Mouse (Mus musculus): ENCODE data around the gene Aars2. TPM values are rescaled to one million over a fixed set of nuclear protein-coding genes. Genes with fewer than 3 reads are reported as not detected.
A peak's percentile ranks its signal among the peaks of the same experiment; 100 is the strongest.

The Aars2 gene
- total RNA-seq, 2 experiments from 2014 or later, result 17.6 to 22.6 TPM

DNA sequence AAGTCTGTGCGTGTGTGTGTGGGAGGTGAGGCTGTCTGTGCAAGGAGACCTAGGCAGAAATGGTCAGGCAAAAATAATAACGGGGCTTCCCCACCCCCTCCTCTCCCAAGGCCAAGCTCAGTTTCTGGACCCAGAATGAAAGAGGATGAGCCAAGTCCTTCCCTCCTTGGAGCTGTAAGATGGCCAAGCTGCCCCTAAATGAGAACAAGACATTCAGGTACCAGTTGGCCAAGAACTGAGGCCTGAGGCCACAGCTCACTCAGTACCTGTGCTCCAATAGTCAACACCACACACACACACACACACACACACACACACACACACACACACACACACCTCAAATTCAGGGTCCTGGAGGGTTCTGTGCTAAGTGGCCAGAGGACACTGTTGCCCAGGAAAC is 36.1 kb downstream of the Aars2 start:
- no peak for DNase-seq

- no peak for DNase-seq
Observed at GRCm38 (mm10) chr17:45543115-45543514, 36.5 kb downstream of the Aars2 start.

DNA sequence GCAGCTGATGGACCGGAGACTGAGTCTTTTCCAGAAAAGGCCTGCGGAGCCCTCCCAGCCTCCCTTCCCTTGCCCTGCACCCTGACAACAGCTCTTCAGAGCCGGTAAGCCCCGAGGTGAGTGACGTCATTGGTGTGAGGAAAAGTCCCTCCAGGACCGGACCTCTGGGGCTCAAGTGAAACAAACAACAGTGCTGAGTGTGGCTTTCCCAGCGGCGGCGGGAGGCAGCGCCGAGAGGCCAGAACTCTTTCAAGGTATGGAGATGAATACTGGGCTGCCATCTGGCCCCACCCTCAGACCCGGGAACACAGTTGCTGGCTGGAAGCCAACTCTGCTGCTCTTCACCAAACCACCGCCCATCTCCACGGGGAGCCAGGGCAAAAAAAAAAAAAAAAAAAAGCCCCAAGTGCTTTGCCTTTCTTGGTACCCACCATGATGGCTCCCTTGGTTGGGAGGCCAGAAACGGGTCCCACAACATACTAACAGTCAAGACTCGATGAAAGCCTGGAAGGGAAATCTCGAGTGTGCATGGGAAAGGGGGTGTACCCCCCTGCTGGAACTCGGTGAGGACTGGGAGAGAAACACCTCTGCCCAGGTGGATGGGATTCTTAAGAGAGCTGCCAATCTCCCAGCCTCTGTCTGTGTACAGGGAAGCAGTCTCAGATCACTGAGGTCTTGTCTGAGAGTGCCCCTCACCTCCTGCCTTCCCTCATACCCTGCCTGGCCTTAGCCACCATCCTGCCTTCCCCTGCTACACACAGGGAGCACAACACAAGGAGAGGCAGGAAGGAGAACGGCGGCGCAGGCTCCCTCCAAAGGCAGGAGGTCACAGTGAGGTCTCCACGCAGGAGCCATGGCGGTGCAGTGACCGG is 37.6 kb downstream of the Aars2 start:
- no peak for DNase-seq

DNA sequence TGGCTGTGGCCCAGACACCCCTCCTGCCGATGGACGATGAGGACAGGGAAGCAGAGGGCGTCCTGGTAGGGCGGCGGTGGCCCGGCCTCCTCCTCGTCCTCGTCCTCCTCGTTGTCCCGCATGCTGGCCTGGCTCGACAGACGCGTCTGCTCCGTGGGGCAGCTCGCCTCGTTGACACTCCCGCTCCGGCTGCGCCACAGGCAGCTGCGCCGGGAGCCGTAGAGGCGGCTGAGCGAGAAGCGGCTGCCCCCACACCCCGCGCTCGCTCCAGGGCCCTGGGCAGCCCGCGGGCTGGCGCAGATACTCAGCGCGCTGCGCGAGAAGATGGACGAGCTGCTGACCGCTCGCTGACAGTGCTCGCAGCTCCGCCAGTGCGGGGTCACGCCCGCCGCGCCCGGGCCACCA is 38.2 kb downstream of the Aars2 start:
- DNase-seq, result no peak

DNA sequence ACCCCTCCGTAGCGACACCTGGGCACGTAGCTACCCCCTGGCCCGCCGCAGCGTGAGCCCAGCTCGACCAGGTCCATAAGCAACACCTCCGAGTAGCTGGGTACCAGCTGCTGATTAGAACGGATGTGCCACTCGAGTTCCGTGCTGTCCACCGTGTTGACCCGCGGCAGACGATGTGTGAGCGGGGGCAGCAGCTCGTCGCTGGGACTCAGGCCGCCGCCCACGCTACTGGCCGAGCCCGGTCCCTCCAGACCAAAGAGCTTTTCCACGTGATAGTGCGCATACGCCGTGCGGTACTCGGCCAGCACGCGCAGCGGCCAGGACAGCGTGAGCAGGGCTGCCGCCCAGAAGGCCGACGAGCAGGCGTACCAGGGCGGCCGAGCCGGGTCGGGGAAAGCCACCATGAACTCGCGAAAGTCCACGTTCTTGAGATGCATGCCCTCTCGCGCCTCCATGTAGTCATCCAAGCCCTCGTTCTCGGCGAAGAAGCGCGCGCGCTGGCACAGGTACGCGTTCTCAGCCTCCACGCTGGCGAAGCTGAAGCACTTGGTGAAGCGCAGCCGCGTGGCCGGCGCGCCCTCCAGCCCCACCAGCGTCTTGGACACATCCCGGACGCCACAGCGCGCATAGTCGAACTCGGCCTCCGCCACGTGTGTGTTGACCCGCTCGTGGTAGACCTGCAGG is 38.8 kb downstream of the Aars2 start:
- DNase-seq, result no peak

GRCm38 (mm10) chr17:45546941-45547340 is 40.3 kb downstream of the Aars2 start:
- DNase-seq, result no peak

DNA sequence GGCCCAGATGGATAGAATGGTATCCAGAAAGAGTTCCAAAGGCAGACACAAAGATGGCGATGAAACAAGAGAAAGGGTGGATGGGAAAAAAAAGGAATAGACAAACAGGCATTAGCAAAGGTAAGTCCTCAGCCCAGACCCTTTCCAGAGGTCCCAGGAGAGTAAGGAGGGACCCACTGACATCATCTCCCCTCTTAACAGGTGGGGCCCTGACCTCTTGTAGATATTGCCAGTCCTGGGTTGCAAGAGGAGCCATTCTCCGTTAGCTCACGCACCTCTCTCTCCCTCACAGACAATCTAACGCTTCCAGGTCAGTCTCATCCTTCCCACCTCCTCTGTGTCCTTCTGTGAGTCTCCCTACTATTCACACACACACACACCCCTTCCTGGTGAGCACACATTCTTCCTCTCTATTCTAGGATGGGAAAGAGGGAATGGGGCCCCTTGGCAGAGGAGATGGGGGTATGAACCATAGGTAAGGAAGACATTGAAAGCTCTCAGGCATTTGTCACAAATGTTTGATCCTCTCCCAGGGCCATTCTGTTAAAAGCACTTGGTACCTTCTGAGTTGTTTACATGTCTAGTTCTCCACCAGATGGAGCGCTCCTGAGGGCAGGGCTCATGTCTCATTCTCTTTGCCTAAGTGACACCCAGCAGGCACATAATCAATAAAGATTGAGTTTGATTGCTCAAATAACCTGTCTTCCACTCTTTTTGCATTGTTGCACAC is 41.0 kb downstream of the Aars2 start:
- no peak for DNase-seq

- DNase-seq, result no peak
Observed at GRCm38 (mm10) chr17:45548541-45549512, 42.2 kb downstream of the Aars2 start.

DNA sequence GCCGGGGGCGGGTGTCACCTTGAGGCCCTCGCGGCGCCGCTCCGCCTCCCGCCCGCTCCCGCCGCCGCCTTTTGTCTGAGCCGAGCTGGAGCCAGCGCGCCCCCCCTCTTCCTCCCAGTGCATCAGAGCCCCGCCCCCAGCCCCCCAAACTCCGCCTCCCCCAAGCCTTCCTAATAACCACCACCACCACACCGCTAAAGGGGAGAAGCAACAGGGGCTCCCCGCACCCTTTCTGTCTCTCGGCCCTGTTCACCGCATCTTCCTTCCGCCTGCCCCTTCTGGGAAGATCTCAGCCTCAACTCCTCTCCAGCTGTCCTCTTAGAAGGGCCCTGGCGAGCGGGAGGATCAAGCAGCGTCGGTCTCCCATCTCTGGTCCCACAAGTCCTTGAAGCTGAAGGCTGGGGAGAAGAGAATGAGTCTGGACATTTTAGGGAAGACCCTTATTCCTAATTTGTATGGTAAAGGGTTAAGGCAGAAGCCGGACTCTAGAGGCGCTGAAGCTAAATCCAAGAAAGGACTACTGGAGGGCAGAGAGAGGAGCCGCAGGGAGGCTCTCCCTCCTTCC is 43.1 kb downstream of the Aars2 start, which contains the start of gene Tmem151b:
Gene Tmem151b, minus strand, starts transcription at position 61 of the 565 bp plus-strand sequence.
- no peak for DNase-seq

DNA sequence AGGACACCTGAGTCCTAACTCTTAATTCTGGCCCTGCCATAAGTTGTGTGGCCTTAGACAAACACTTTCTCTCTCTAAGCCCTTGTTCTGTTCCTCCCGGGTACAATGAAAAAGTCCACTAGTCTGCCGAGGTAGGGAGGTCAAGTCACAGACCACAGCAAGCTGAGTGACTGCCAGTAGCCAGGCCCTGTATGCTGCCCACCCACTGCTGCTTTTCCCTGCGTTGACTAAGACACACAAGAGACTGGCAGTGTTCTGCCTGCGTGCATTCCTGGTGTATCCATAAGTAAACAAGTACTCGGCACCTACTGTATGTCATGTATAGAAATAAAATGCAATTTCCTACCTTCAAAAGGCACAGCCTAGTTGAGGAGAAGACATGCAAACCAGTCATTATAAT is 43.6 kb downstream of the Aars2 start:
- no peak for DNase-seq

- no peak for DNase-seq
Observed at GRCm38 (mm10) chr17:45551249-45551796, 44.7 kb downstream of the Aars2 start.

DNA sequence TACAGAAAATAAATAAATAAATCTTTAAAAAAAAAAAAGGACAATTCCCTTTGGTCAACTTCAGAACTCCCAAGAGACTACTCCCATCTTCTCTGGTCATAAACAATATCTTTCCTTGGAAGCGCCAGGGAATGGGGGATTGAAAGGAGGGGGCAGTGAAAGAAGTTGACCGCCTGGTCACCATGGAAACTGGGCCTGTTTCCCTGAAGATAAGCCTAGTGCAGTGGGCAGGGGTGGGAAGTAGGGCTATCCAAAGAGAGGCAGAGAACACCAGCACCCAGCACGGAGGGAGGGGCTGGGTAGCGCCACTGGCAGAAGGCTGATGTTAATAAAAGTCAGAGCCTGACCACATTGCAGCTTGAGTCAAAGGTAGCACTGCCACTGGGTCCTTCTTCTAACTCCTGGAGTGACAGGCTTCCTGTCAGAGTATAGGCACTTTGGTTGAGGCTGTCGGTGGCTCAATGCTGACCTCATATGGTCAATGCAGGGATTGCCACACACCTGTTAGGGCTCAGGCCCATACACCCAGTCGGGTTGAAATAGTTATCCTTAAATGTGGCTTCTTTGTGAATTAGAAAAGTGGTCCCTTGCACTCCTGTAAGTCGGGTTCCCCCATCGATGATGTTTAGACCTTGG is 45.3 kb downstream of the Aars2 start:
- peak; percentile 86 for DNase-seq

DNA sequence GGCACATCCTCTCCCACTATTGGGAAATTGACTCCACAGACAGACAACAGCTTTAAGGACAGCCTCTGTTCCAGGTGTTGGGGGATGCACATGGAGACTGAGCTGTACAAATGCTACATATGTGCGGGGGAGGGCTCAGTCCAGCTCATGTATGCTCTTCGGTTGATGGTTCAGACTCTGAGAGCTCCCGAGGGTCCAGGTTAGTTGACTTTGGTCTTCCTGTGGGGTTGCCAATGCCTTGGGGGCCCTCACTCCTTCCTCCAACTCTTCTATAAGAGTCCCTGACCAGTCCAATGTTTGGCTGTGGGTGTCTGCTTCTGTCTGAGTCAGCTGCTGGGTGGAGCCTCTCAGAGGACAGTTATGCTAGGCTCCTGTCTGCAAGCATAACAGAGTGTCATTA is 46.4 kb downstream of the Aars2 start:
- DNase-seq, result no peak

- no peak for DNase-seq
Observed at GRCm38 (mm10) chr17:45554420-45554819, 47.8 kb downstream of the Aars2 start.

- peak; percentile 98 for DNase-seq
Observed at GRCm38 (mm10) chr17:45555452-45556106, 48.9 kb downstream of the Aars2 start, which contains the start of gene Nfkbie. Nfkbie (plus strand) TSS chr17:45555703.

DNA sequence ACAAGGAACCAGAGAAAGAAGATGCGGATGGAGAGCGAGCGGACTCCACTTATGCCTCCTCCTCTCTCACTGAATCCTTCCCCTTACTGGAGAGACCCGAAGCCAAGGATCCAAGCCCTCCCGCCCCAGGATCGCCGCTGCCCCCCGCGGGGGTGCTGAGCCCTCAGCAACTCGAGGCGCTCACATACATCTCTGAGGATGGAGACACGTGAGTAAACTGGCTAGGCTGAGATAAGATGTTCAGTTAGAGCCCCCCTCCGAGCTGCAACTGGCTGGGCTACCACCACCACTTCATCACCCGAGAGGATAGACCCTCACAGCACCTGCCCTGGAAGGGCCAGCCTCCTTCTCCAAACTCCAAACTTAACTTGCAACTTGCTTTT is 49.5 kb downstream of the Aars2 start:
- no peak for DNase-seq

GRCm38 (mm10) chr17:45556514-45557245 is 50.0 kb downstream of the Aars2 start:
- no peak for DNase-seq

DNA sequence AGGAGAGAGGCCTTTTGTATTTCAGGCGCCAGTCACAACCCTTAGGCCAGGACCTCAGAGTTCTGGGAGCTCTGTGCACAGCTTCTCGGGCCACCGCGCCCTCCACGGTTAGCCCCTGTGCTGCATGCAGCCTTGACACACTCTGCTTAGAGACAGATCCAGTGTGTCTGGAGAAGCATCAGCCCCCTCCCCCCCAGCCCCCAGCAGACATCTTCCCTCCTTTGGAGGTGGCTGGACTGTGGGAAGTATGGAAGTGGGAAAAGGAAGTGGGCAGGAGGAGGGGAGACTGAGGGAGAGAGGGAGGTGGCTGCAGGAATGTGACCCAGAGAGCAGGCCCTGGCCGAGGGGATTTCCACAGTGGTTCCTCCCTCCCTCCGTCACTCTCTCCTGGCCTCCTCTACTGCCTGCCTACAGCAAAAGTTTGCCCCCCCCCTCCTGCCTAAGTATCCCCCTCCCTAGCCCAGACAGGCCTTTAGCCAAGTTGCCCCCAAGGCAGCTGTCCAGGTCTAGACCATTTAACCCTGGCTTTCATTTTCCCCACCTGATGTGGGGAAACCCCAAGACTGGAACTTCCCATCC is 50.7 kb downstream of the Aars2 start:
- DNase-seq, result no peak
